Mouse (Mus musculus) heart, adult 2 months (tissue): ENCODE measurements at regions not wholly inside any gene's neighbourhood (a gene's known extent, or its start where the extent isn't known, plus 50 kb on each side); places are given as distances from the start of the nearest gene placed in this dataset.

Experiments
- DNase-seq, 2 experiments: peaks; one replicate each; pipeline ENCODE4 v3.0.0; 2021
- H3K27ac ChIP-seq: fragments of 200-600 bp; 2 replicates; pipeline ENCODE4 v1.8.1; 2022
- H3K27me3 ChIP-seq: fragments of 200-500 bp; 2 replicates; pipeline ENCODE4 v1.6.1; 2012; ENCODE audit warnings: mild to moderate bottlenecking, low read length, inconsistent platforms, mixed read lengths; ENCODE audit not compliant: control insufficient read depth, insufficient read depth
- H3K36me3 ChIP-seq: fragments of 200-500 bp; 2 replicates; pipeline ENCODE4 v1.6.1; 2012; ENCODE audit warnings: low read length, inconsistent platforms; ENCODE audit not compliant: control insufficient read depth, insufficient read depth
- H3K4me1 ChIP-seq: fragments of 200-500 bp; 2 replicates; pipeline ENCODE4 v1.6.1; 2011; ENCODE audit warnings: low read length; ENCODE audit not compliant: control insufficient read depth, insufficient read depth
- H3K4me3 ChIP-seq: fragments of 200-600 bp; 2 replicates; pipeline ENCODE4 v1.8.1; 2022
- H3K79me2 ChIP-seq: fragments of 200-500 bp; replicated peaks from 2 replicates; pipeline ENCODE4 v1.6.1; 2012; ENCODE audit warnings: mild to moderate bottlenecking, inconsistent platforms, low read length, moderate library complexity, mixed read lengths; ENCODE audit not compliant: control insufficient read depth, insufficient read depth
- H3K9ac ChIP-seq: fragments of 200-500 bp; 2 replicates; pipeline ENCODE4 v1.6.1; 2012; ENCODE audit warnings: low read depth, mild to moderate bottlenecking, control low read depth, inconsistent platforms, low read length, mixed read lengths
- CTCF ChIP-seq: fragments of 200-600 bp; IDR thresholded peaks from 2 replicates; pipeline ENCODE4 v1.8.1; 2022; ENCODE audit warnings: antibody characterized with exemption, mild to moderate bottlenecking, moderate library complexity
- EP300 ChIP-seq: fragments of 200-500 bp; IDR thresholded peaks from 2 replicates; pipeline ENCODE4 v1.6.1; 2011; ENCODE audit warnings: low read depth, low read length, control low read depth; ENCODE audit not compliant: insufficient read depth
- POLR2A ChIP-seq: fragments of 200-500 bp; IDR thresholded peaks from 2 replicates; pipeline ENCODE4 v1.6.1; 2011; ENCODE audit warnings: mild to moderate bottlenecking, low read depth, low read length, control low read depth; ENCODE audit not compliant: insufficient read depth
- WGBS: fragments of 180-500 bp; shearing (Covaris S2); methylation state at CpG from one replicate; pipeline ENCODE4 v1.1.7; 2018; 5-methylcytosine and 5-hydroxymethylcytosine counted together
- intact Hi-C: fragments of 180-260 bp; cut with DNase I; formaldehyde crosslinking; loops from one replicate; pipeline ENCODE4 v1.15.1; 2025

DNA sequence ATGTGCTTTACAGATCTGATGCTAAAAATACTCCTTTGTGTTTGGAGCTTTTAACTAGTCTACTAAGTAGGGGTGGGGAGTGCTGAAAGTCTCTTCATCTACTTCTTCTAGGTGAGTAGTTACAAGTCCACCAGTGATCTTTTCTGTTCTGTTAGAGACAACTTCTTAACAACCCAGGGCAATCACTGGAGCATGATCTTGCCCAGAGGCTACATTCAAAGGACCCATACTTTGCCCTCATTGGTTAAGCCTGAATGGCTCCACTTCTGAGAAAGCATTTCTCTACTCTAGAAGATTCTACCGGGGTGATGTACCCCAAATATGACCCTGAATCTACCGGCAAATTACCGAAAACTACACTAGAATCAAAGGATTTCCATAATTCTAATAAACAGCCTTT lies 390.2 kb downstream of the Lpin1 start:
- peaks cover 13% of the 10 kb centered on the region for H3K36me3 ChIP-seq
- H3K27me3 ChIP-seq = no peaks in the 10 kb centered on the region
- DNase-seq = no peak
- intact Hi-C loops = loop anchor here (5.0 kb wide), 2 partner anchors 33 to 213 kb away; no protein-coding TSS in a partner anchor
- H3K27ac ChIP-seq = peak overlapping the region; percentile 79
- H3K4me3 ChIP-seq = no peak overlapping the region; the same call in 1 of the 2 replicates
- 81% methylated on average over 3 of the region's 3 CpGs for WGBS
- TF ChIP-seq POLR2A (no peak), CTCF (no peak), EP300 (no peak)
- H3K9ac ChIP-seq = peak overlapping the region; percentile 30; the same call in 1 of the 2 replicates
- no peaks in the 10 kb centered on the region for H3K79me2 ChIP-seq
- peaks cover 2% of the 10 kb centered on the region; the same call in 1 of the 2 replicates for H3K4me1 ChIP-seq

GRCm38 (mm10) chr12:16218906-16219305 lies 391.9 kb downstream of the Lpin1 start:
- no peaks in the 10 kb centered on the region for H3K27me3 ChIP-seq
- TF ChIP-seq POLR2A = no peak
- TF ChIP-seq CTCF = no peak
- TF ChIP-seq EP300 = no peak
- peaks cover 13% of the 10 kb centered on the region for H3K36me3 ChIP-seq
- peak overlapping the region; percentile 79 for H3K27ac ChIP-seq
- no peak overlapping the region for H3K9ac ChIP-seq
- H3K79me2 ChIP-seq = no peaks in the 10 kb centered on the region
- H3K4me1 ChIP-seq = peaks cover 2% of the 10 kb centered on the region; the same call in 1 of the 2 replicates
- no peak for DNase-seq
- H3K4me3 ChIP-seq = no peak overlapping the region
- 81% methylated on average over 4 of the region's 4 CpGs for WGBS
- intact Hi-C loops = no loop called here

- Histone ChIP-seq H3K79me2 (no peaks in the 10 kb centered on the region; the same call in 1 of the 2 replicates), H3K27me3 (no peaks in the 10 kb centered on the region), H3K27ac (no peak overlapping the region), H3K4me3 (no peak overlapping the region), H3K4me1 (peaks cover 3% of the 10 kb centered on the region; the same call in 1 of the 2 replicates), H3K36me3 (no peaks in the 10 kb centered on the region; the same call in 1 of the 2 replicates), H3K9ac (no peak overlapping the region)
- DNase-seq = no peak
- intact Hi-C loops = no loop called here
- TF ChIP-seq EP300 = no peak
- TF ChIP-seq POLR2A = no peak
- no peak for TF ChIP-seq CTCF
- 25% methylated on average over 4 of the region's 4 CpGs for WGBS
These were observed 393.8 kb upstream of the Trib2 start for GRCm38 (mm10) chr12:16210553-16210952.

DNA sequence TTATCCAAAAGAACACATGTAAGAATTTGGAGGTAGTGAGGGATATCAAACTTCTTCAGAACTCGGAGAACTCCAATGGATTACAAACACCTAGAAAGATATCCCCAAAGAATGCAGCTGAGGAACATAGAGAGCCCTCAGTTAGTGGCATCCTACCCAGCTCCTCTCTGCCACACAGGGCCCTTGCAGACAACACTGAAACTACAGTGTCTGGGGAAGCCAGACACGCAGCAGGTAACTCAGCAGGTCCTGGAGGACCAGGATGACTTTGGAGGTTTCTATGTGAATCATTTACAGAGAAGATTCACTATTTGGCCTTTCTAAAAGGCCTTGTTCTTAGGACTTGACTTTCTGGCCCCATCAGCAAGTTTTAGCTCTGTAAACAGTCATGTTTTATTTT lies 393.4 kb upstream of the Trib2 start:
- no peaks in the 10 kb centered on the region; the same call in 1 of the 2 replicates for H3K36me3 ChIP-seq
- TF ChIP-seq CTCF (no peak), POLR2A (no peak), EP300 (no peak)
- peaks cover 3% of the 10 kb centered on the region; the same call in 1 of the 2 replicates for H3K4me1 ChIP-seq
- no peaks in the 10 kb centered on the region for H3K27me3 ChIP-seq
- no peak overlapping the region for H3K4me3 ChIP-seq
- H3K79me2 ChIP-seq = no peaks in the 10 kb centered on the region; the same call in 1 of the 2 replicates
- no peak overlapping the region for H3K9ac ChIP-seq
- WGBS = 62% methylated on average over 2 of the region's 2 CpGs
- DNase-seq = no peak
- intact Hi-C loops = no loop called here
- H3K27ac ChIP-seq = no peak overlapping the region

- 71% methylated on average over 4 of the region's 4 CpGs for WGBS
- DNase-seq = no peak
- H3K79me2 ChIP-seq = no peaks in the 10 kb centered on the region
- intact Hi-C loops = no loop called here
- H3K4me1 ChIP-seq = no peaks in the 10 kb centered on the region; the same call in 1 of the 2 replicates
- TF ChIP-seq POLR2A = no peak
- TF ChIP-seq CTCF = no peak
- no peak for TF ChIP-seq EP300
- H3K27me3 ChIP-seq = no peaks in the 10 kb centered on the region
- no peak overlapping the region for H3K4me3 ChIP-seq
- no peak overlapping the region for H3K27ac ChIP-seq
- H3K36me3 ChIP-seq = no peaks in the 10 kb centered on the region; the same call in 1 of the 2 replicates
- H3K9ac ChIP-seq = no peak overlapping the region
These were observed 388.2 kb upstream of the Trib2 start for GRCm38 (mm10) chr12:16204941-16205340.

DNA sequence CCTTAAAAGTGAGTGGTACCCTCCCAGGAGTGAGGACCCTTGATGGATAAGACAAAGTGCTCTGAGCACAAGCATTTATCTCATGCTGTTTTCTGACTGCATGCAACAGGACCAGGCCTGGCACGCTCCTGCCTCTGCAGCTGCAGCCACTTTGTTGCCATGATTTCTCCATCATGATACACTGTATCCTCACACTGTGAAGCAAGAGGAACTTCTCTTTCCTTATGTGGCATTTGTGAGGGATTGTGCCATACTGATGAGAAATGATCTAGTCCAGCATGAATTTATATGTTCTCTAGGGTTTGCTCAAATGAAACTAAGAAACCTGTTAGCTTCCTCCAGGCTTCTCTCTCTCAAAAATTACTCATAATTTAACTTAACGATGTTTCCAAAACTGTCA lies 380.2 kb upstream of the Trib2 start:
- no peak overlapping the region for H3K4me3 ChIP-seq
- no peaks in the 10 kb centered on the region for H3K79me2 ChIP-seq
- DNase-seq = no peak
- no peaks in the 10 kb centered on the region for H3K4me1 ChIP-seq
- H3K36me3 ChIP-seq = no peaks in the 10 kb centered on the region
- intact Hi-C loops = no loop called here
- 97% methylated on average over 2 of the region's 2 CpGs for WGBS
- no peaks in the 10 kb centered on the region for H3K27me3 ChIP-seq
- H3K27ac ChIP-seq = no peak overlapping the region
- no peak for TF ChIP-seq EP300
- TF ChIP-seq CTCF = no peak
- no peak for TF ChIP-seq POLR2A
- H3K9ac ChIP-seq = no peak overlapping the region
